Mouse (Mus musculus): ENCODE results near the gene Tyk2.

DNA sequence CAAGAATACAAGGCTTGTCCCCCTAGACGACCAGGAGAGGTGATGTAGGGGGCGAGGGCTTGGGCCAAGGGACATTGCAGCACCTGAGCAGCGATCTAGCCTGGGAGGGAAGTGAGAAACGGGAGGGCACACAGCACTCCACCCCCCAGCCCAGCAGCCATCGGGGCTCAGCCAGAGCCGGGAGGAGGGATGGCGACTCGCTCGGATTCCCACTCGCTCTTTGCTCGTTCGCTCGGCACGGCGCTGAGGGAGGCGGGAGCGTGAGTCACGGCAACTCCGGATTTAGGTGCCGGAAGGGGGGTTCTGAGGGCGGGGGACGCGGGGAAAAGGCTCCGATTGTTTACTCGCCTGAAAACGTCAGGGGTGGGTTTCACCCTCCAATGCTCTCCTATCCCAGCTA, 33.0 kb upstream of the Tyk2 start:
- TF ChIP-seq CHD2 (IDR thresholded peaks at IDR 0.05; ENCODE audit: low read depth, low read length) (no peak), MAFK (IDR thresholded peaks at IDR 0.05; ENCODE audit: insufficient read depth, low read depth, low read length) (no peak), ZC3H11A (IDR thresholded peaks at IDR 0.05; ENCODE audit: borderline replicate concordance, low read depth, low read length) (no peak), HCFC1 (IDR thresholded peaks at IDR 0.05; ENCODE audit: borderline replicate concordance, insufficient read depth, low read length) (no peak)
